Mouse (Mus musculus): ENCODE measurements around the gene Olfr102.

- TF ChIP-seq GATA1 (IDR thresholded peaks at IDR 0.05; ENCODE audit: low read depth, low read length), result no peak
- TF ChIP-seq HCFC1 (IDR thresholded peaks at IDR 0.05; ENCODE audit: low read depth, low read length), result no peak
These were observed 22.7 kb upstream of the Olfr102 start, which contains the start of gene Olfr103 for GRCm38 (mm10) chr17:37339598-37339997.

Data from MEL (cell line).